Mouse (Mus musculus): ENCODE results near the gene Bhlhe41.

Gene Bhlhe41

DNA sequence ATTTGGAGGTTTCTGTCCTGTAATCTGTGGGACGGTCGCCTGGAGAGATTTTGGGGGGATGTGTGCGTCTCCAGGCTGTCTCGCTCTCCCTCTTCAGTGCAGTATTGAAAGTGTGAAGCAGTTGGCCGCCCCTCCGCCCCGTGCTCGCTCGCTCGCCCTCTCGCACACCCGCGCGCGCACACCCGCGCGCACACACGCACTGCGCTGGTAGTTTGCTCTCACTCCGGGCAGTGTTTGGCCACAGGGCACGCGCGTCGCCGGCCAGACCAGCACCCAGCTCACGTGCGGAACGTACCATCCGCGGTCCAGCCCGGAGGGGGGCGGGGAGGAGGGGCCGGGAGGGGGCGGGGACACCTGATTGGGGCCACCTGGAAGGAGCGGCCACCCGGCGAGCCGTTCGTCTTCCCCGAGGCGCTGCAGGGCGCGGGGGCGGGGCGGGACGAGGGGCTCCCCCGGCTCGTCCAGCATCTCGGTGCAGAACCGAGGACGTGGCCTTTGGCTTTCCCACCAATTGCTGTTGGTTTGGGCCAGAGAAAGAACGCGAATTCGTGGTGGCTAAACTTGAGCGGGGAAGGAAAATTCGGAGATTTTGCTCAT lies at the start of gene Bhlhe41:
Gene Bhlhe41, minus strand, starts transcription at position 270 of the 597 bp plus-strand sequence.
- peak in 1 of 2 experiments; percentile 56 for DNase-seq (ENCODE audit: low spot score in 2 of 2)

DNA sequence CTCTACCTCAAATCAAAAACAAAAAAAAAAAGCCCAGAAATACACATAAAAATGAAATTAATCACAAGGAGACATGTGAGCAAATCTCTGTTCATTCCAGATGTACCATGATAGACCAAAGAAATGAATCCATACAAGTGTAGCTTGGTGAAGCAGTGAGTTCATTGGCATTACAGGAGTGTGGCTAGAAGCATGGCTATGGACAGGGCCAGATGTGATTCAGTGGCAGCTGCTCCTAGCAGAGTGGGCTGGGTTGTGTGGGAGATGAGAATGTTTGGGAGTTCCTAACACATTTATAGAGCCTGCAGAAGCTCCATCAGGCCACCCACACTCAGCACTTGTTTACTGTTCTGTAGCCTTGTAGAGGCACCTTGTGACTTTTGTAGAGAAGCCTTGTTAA lies 46.9 kb upstream of the Bhlhe41 start:
- no peak for DNase-seq (ENCODE audit: low spot score in 2 of 2)

DNA sequence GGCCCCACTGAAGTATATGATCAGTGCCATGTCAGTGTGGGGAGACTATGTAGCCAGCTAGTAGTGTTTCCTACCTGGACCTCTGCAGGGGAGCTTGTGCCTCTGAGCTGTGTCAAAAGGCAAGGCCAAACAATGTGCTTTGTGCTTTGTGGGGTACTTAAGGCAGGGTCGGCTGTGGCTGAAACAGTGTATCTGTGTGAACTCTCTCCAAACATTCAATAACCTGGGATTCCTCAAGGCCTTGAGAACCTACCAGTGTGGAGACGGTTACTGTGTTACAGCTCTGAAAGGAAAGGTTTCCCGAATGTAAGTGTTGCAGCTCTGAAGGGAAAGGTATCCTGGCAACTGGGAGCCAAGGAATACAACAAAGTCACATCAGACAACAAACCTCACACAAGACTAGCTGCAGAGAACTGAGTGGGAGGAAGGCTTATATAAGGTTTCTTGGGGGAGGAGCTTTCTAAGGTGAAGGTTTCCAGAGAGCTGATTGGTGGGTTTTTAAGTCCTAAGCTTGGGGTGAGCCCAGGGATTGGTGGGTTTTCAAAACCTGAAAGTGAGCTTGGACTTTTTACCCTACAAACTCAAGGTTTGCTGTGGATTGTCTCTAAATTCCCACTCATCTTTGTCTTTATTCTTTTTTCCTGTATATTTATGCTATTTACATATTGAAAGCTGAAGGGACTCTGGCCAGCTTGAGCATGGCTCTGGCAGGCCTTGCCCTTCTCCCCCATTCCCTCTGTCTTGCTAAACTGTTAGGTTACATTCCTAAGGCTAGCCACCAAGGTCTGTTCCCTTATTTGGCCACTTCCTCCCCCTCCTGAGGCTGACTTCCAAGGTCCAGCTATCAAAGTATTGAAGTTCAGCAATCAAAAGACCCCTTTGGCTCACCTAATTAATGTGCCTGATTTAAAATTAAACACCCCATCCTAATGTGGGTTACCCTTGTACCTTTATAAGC lies 45.4 kb upstream of the Bhlhe41 start:
- DNase-seq (ENCODE audit: low spot score in 2 of 2) = no peak

DNA sequence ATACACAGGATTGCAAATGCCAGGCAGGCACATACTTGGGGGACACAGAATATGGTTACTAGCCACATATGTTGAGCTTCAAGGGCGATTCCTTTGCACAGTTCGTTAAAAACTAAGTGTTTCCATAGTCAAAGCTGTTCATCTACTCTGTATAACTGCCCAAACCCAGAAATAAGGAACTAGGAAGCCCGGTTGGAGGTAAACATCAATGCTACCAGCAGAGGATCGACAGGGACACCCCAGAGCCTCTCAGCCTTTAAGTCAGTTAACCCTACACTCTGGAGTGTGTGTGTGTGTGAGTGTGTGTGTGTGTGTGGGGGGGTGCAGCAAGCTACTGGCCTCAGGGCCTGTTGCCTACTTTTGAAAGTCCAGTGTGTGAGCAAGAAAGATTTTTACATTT lies 44.6 kb upstream of the Bhlhe41 start:
- DNase-seq (ENCODE audit: low spot score in 2 of 2) = no peak

DNA sequence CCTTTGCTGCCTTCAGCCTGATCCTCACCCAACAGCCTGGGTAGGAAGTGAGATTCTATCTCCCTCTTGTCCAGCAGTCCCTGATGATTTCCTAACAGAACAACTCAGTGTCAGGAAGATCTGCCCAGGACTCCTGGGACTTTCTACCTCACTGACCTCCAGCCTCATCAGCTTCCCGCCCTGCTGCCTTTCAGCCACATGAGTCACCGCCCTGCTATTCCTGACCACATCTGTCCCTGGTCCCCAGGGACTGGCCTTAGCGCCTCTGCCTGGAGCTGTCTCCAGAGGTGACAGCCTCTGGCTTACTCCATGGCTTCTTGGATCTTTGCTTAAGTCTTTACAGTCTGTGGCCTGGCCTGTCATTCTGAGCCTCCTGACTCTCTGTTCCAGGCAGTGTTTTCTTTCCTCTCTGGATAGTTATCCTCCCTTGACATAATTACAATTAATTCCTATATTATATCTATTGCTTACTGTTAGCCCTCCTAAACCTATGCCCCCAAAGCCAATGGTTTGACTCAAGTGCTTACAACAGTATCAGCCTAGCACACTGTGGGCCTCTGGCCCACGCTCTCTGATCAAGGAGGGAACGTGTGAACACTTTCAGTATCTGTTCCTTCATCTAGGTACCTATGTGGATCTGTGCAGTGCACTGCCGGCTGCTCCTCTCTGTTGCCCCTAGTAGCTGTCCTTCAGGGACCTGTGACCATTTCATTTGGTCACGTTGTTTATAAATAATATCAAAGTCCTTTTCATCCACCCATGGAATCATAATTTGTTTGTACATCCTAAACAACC lies 40.9 kb upstream of the Bhlhe41 start:
- DNase-seq (ENCODE audit: low spot score in 2 of 2) = no peak

DNA sequence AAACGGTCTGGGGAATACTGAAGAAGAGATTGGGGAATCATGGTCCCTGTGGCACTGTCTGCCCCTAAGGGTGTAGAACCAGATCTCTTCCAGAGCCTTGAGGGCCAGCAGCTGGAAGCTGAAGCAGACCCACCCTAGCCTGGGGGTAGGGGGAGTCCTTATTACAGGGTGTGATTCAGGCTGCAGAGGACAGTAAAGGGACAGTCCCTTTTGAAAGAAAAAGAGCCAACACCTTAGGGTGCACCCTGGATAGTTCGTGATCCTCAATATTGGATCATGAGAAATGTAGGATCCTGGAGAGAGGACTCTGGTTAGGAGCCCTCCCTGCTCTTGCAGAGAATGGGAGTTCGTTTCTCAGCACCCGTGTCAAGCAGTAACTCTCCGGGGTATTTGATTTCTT lies 39.3 kb upstream of the Bhlhe41 start:
- no peak for DNase-seq (ENCODE audit: low spot score in 2 of 2)

DNA sequence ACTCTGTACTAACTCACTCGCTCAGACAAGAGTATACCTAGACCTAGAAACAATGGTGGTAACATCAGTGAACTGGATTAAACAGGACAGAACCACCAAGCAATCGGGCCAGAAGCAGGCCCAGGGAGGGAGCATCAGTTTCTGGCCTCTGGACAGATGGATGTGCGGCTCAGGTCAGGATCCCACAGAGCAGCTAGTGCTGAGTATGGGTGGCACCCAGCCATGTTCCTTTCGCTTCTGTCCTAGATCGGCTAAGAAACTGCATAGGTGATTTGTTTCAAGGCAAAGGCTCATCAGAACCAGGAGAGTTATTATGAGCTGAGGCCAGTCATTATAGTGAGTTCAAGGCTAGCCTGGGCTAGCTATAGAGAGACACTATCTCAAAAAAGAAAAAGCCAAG lies 38.8 kb upstream of the Bhlhe41 start:
- no peak for DNase-seq (ENCODE audit: low spot score in 2 of 2)

DNA sequence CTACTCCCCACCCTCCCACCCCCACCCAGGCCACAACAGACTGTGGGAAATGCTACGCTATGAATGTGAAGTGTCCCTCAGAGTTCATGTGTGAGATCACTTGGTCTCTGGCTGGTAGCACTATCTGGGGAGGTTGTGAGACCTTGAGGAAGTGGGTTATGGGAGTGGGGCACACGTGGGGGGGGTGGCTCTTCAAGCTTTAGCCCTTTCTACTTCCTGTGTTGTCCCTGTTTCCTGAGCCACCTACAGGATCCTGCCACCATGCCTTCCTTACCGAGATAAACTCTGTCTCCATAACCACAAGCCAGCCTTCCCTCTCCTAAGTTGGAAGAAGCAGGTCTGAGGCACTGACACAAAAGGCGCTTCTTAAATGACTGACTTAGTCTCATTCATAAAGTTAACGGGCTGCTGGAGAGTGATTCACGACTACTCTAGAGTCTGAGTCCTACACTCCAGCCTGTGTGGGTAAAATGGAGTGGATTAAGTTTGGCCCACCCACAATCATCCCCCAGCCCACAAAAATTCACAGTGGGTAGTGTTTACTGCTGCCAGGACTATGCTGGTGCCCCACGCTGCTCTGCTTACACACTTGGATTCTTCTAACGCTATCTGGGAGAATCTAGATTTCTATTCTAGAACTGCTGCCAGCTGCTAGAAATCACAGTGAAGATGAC lies 29.4 kb upstream of the Bhlhe41 start:
- no peak for DNase-seq (ENCODE audit: low spot score in 2 of 2)

DNA sequence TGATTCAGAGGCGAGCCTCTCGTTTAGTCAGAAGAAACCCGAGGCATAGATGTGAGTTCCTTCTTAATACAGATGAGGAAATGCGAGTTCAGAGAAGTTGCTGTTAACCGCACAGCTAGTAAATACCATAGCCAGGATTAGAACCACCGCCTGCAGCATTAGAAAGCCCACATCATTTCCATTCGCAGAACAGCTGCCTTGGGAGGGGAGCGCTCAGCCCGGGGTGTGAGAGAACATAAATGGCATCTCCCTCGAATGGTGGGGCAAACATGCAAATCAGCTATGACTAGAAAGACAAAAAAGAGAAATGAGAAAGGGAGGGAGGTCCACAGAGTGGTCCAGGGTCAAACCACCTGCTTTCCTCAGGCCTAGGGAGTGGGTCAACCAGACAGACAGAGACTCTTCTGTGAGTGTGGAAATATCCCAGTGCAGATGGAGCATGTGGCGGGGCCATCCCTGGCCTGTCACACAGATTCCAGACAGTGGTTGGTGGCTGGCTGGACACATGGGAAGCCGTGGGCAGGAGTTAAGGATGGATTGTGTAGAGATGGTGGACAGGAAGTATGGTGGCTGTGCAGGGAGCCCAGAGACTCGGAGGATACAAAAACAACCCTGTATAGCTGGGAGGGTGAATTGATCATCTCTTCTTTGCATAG lies 28.1 kb upstream of the Bhlhe41 start:
- peak; percentile 32 to 68 for DNase-seq (ENCODE audit: low spot score in 2 of 2)

DNA sequence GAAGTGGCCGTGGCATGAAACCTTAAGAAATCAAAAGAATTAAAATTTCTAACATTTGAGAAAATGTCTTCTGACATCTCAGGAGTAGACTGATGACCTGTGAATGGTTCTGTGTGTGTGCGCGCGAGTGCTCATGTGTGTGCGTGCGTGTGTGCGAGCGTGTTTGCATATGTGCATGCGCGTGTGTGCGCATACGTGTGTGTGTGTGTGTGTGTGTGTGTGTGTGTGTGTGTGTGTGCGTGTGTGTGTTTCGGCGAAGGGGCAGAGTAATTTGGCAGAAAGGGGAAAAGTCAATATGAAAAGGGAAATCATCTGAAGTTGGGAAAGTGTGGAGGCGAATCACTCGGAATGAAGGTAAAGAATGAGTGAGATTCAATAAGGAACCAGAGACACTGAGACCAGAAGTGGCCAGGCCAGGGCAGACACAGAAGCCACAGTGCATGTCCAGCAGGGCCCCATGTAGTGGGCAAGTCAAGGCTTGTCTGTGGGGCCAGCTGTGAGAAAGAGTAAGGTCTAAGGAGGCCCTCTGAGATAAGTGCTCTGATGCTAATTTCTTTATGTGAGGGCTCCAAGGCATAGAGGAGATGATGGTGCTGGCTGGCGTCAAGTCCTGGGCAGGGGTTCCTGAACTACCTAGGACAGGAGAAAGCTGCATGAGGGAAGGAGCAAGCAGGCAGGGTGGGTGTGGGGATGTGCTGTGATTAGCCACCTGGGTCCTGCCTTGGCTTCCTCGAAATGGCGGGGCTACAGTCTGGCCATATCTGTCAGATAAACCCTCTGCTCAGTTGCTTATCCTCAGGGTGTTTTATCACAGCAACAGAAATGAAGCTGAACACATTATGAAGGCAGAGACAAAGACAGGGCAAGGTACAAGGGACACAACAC lies 27.3 kb upstream of the Bhlhe41 start:
- no peak for DNase-seq (ENCODE audit: low spot score in 2 of 2)

DNA sequence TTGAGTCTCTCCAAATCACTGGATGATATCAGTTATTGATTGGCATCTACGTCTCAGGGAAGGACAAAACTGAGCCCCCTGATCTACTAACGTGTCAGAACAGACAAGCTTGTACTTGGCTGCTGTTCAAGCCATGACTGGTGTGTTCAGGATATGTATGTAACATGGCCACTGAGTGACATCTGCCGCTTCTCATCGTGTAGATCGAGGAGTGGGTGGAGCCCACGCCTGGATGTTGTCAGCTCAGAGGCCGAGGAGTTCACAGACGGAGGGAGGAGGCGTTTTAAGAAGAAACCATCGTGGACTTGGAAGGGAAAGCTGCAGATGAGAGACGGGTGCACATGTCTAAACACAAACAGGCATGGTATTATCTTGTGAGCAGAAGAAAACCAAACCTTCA lies 26.6 kb upstream of the Bhlhe41 start:
- DNase-seq (ENCODE audit: low spot score in 2 of 2) = no peak

DNA sequence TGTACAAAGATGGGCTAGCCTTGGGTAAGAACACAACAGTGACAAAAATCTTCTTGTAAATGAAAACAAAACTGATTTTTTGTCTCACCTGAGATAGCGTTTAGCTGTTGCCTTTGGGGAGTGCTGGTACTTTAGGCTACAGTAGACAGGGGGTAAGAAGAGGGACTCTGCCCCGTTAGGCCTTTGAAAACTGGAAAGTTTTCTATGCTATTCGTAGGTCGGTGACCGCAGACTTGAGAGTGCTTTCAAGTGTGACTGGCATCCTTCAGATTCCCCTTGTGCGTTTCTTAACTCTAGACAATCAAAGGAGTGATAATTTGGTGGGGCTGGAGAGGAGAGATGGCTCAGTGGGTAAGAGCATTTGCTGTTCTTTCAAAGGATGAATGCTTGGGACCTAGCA lies 22.4 kb upstream of the Bhlhe41 start:
- DNase-seq (ENCODE audit: low spot score in 2 of 2) = no peak

DNA sequence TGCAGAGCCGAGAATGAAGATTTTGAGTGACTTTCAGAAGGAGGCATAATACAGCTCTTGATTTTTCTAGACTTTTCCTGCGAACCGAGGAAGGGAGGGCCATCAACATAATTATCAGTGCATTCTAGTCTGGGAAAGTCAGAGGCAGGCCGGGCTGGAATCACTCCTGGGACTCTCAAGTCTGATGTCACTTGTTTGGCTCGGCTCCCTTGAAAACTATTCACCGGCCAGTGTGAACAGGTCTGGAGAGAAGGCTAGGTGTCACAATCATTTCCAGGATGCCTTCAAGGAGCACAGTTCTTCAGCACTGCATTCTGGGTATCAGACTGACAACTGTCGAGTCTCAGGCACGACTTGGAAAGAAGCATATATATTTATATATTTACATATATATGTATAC lies 20.9 kb upstream of the Bhlhe41 start:
- no peak for DNase-seq (ENCODE audit: low spot score in 2 of 2)

DNA sequence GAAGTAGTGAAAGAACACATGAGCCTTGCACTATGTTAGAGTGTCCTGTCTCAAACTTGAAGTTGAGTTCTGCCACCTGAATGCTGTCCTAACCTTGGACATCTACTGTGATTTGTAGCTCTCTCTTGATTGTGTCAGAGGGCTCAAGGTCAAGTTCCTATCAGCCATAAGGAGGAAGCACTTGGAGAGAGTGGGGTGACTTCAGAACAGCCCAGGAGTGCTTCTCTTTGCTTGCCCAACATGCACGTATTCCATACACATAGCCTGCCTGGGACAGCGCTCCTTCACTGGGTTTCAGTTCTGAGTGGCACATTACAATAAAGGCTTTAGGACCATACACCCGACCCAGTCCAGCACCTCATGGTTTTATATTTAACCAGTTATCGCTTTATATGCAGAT lies 19.7 kb upstream of the Bhlhe41 start:
- no peak for DNase-seq (ENCODE audit: low spot score in 2 of 2)

DNA sequence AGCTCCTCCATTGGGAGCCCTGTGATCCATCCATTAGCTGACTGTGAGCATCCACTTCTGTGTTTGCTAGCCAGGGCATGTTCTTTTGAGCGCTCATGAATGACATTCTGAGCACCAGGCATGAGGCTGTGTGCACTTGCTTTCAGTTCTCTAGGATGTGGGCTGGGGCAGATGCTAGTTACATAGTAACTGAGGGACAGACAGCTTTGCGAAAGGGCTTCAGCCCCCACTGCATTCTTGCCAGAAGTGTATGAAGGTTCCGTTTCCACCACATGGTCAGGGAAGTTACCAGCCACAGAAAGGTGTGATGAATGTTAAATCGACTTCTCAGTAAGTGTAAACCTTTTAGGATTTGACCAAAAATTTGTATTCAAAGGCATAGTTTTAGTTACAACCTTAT lies 18.3 kb upstream of the Bhlhe41 start:
- peak in 1 of 2 experiments; percentile 48 for DNase-seq (ENCODE audit: low spot score in 2 of 2)

DNA sequence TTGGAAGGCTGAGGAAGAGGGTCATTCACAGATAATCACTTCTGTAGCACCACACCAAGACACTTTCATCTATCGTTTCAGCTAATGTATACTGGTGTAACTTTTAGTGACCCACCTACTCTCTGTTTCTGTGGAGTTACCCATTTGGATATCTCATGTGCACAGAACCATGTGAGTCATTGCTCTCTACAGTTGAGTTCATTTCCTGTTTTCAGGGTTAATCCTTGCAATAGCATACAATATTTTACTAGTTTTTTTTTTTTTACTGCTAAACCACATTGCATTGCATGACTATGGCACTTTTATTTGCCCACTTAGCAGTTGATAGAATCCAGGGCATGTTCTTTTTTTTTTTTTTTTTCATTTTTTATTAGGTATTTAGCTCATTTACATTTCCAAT lies 17.7 kb upstream of the Bhlhe41 start:
- DNase-seq (ENCODE audit: low spot score in 2 of 2) = no peak

DNA sequence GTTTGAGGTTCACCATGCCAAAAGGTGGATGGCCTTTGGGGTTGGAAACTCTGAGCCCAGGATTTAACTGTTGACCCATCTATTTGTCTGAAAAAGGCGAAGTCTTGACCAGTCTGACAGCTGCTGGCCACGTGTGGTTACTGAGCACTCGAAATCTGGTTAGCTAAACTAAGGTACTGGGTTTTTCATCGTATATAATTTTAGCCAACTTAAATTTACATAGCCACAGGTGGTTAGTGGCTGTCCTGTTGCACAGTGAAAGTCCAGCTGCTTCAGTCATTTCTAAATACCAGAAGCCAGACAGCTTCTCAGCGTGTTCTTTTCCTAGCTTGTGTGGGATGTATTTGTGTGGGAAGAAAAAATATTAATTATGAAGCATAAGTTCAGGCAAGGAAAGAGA lies 15.3 kb upstream of the Bhlhe41 start:
- no peak for DNase-seq (ENCODE audit: low spot score in 2 of 2)

DNA sequence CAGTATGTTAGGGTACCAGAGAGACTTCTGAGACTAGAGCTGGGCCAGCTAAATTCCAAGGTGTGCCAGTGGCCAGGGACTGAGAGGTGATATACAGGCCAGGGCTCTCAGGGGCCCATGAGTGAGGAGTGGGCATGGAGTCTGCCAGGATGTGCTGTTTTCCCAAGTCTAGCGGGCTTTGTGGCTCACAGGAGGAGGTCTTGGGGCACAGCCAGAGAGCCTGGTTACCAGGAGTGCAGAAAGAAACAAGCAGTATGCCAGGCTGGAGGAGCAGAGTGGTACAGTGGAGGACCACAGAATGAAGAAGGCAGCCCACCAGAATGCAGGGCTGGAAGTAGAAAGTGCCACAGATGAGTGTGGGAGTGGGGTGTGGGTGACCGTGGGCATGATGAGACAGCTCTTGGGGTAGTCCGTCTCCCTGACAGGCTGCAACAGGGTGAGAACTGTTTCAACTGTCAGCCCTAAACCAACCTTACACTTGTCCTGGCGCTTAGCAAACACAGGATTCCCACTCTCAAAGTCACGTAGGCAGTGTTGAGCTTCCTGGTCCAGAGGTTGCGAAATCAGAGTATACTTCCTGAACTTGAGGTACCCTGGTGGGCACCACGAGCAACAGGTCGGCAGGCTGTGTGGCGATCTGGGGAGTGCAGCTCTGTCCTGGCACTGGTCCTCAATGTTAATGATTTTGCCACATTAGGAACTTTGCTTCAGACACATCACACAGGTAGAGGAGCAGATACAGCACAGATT lies 11.8 kb upstream of the Bhlhe41 start:
- no peak for DNase-seq (ENCODE audit: low spot score in 2 of 2)

DNA sequence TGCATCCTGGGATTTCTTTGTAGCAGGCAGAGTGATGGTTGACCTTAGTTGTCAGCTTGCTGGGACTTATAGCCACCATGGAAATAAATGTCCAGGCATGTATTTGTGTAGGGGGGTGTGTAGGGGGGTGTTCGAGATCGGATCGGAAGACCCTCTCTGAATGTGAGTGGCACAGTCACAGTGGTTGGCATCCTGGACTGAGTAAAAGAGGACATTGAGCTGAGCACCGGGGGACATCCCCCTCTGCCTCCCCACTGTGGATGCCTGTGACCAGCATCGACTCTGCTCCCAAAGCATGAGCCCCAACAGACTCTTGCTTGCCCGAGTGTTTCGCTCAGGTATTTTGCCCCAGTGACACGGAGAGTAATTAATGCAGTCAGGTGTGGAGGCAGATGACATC lies 8.0 kb upstream of the Bhlhe41 start:
- no peak for DNase-seq (ENCODE audit: low spot score in 2 of 2)

DNA sequence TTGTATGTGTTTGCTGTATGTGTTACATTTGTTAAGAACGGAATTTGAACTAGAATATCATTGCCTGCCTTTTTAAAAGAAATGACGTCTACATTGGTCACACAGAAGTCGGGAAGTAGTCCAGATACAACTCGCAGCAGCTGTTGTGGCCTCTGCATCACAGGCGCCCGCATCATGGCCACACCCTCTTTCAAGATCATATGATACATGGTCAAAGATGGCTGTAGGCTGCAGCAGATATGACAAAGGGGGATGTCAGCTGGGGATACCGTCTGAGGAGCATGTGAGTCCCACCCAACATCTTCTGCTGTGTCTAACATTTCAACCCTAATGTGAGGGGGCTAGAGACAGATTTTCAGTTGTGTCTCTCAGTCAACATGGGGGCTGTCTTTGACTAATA lies 6.7 kb upstream of the Bhlhe41 start:
- no peak for DNase-seq (ENCODE audit: low spot score in 2 of 2)
